Mouse (Mus musculus) CD4-positive, CD25-positive, alpha-beta regulatory T cell, adult 2 months (primary cell): ENCODE results near the gene Clstn3.
A peak's percentile ranks its signal among the peaks of the same experiment; 100 is the strongest.
"Not testable (repeated sequence)": the region's sequence is repeated elsewhere in the genome, so short reads cannot be mapped to it uniquely, and the experiment has no call there.

Experiments used
- DNase-seq: peaks from one replicate; pipeline ENCODE4 v3.0.0-alpha.2; 2012; ENCODE audit warnings: low read depth, low spot score

The Clstn3 gene

GRCm38 (mm10) chr6:124479573-124479930 is 15.0 kb upstream of the Clstn3 start:
- no peak for DNase-seq

GRCm38 (mm10) chr6:124478874-124479572 is 14.4 kb upstream of the Clstn3 start:
- DNase-seq, result no peak

GRCm38 (mm10) chr6:124477922-124478651 is 13.5 kb upstream of the Clstn3 start:
- no peak for DNase-seq

GRCm38 (mm10) chr6:124477221-124477655 is 12.6 kb upstream of the Clstn3 start:
- no peak for DNase-seq

GRCm38 (mm10) chr6:124476796-124477195 is 12.2 kb upstream of the Clstn3 start:
- DNase-seq, result no peak

GRCm38 (mm10) chr6:124476216-124476615 is 11.6 kb upstream of the Clstn3 start:
- no peak for DNase-seq

- DNase-seq, result not testable (repeated sequence)
These were observed 10.9 kb upstream of the Clstn3 start for GRCm38 (mm10) chr6:124475335-124476075.

- DNase-seq, result no peak
These were observed 10.0 kb upstream of the Clstn3 start for GRCm38 (mm10) chr6:124474621-124475020.

GRCm38 (mm10) chr6:124472801-124473200 is 8.2 kb upstream of the Clstn3 start:
- DNase-seq, result peak; percentile 27

GRCm38 (mm10) chr6:124471783-124472638 is 7.4 kb upstream of the Clstn3 start:
- not testable (repeated sequence) for DNase-seq

GRCm38 (mm10) chr6:124471121-124471520 is 6.5 kb upstream of the Clstn3 start:
- no peak for DNase-seq

- DNase-seq, result no peak
These were observed 1.1 kb upstream of the Clstn3 start for GRCm38 (mm10) chr6:124465729-124466128.

GRCm38 (mm10) chr6:124465299-124465698 is 705 bp upstream of the Clstn3 start:
- DNase-seq, result no peak

- DNase-seq, result no peak
These were observed 708 bp downstream of the Clstn3 start for GRCm38 (mm10) chr6:124463881-124464291.

GRCm38 (mm10) chr6:124459388-124459787 is 5.2 kb downstream of the Clstn3 start:
- DNase-seq, result no peak

- no peak for DNase-seq
These were observed 6.1 kb downstream of the Clstn3 start for GRCm38 (mm10) chr6:124458505-124458904.

- no peak for DNase-seq
These were observed 6.8 kb downstream of the Clstn3 start for GRCm38 (mm10) chr6:124457827-124458226.

- no peak for DNase-seq
These were observed 8.4 kb downstream of the Clstn3 start for GRCm38 (mm10) chr6:124456243-124456642.

GRCm38 (mm10) chr6:124453756-124454155 is 10.8 kb downstream of the Clstn3 start:
- DNase-seq, result no peak

- DNase-seq, result no peak
These were observed 12.6 kb downstream of the Clstn3 start for GRCm38 (mm10) chr6:124451995-124452394.

GRCm38 (mm10) chr6:124449668-124450383 is 14.8 kb downstream of the Clstn3 start:
- no peak for DNase-seq
